Mouse (Mus musculus) myocyte (in vitro differentiated cells): ENCODE results near the gene Znrd1as.

Experiments used
- CEBPB ChIP-seq: IDR thresholded peaks from 2 replicates; pipeline ENCODE4 v1.6.1; 2011; ENCODE audit warnings: mild to moderate bottlenecking, moderate library complexity; ENCODE audit not compliant: poor library complexity, insufficient read depth, severe bottlenecking
- MAX ChIP-seq: IDR thresholded peaks from one replicate; pipeline ENCODE4 v1.6.1; 2011; ENCODE audit warnings: low read depth, mild to moderate bottlenecking, control low read depth
- POLR2A ChIP-seq: IDR thresholded peaks from one replicate; pipeline ENCODE4 v1.6.1; 2011; ENCODE audit warnings: low read depth, mild to moderate bottlenecking, control low read depth, moderate library complexity; ENCODE audit not compliant: insufficient read length
- POLR2AphosphoS2 ChIP-seq: IDR thresholded peaks from one replicate; pipeline ENCODE4 v1.6.1; 2011; ENCODE audit warnings: low read depth, control low read depth; ENCODE audit not compliant: insufficient read length
- TCF12 ChIP-seq: IDR thresholded peaks from one replicate; pipeline ENCODE4 v1.6.1; 2011; ENCODE audit warnings: mild to moderate bottlenecking, control low read depth; ENCODE audit not compliant: poor library complexity, insufficient read depth, severe bottlenecking
- USF1 ChIP-seq: IDR thresholded peaks from one replicate; pipeline ENCODE4 v1.6.1; 2011; ENCODE audit warnings: low read depth, mild to moderate bottlenecking, control low read depth, moderate library complexity

DNA sequence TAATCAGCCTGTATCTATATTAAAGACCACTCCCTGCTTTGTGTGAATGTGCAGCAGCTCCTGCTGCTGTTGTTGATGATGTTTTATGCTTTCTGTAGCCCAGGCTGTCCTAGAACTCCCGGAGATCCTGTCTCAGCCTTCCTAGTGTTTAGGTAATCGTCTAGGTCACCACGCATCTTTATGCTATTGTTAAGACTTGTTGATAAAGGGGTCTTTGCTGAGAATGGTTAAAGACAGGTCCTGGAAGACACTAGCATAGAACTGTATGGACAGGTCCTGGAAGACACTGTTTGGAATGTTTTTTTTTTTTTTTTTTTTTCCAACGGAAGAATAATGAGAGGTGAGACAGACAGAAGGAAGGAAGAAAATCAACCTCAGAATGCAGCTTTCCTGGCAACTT is 45.0 kb downstream of the Znrd1as start:
- TF ChIP-seq POLR2A, result no peak
- no peak for TF ChIP-seq MAX
- TF ChIP-seq TCF12, result no peak
- no peak for TF ChIP-seq USF1
- TF ChIP-seq POLR2AphosphoS2, result no peak
- no peak for TF ChIP-seq CEBPB
